Mouse (Mus musculus) urinary bladder, postnatal 25 days (tissue): ENCODE data around the gene Ampd3.

Experiments used
- DNase-seq: peaks from one replicate; pipeline ENCODE4 v3.0.0; 2022; ENCODE audit warnings: low spot score

The Ampd3 gene

DNA sequence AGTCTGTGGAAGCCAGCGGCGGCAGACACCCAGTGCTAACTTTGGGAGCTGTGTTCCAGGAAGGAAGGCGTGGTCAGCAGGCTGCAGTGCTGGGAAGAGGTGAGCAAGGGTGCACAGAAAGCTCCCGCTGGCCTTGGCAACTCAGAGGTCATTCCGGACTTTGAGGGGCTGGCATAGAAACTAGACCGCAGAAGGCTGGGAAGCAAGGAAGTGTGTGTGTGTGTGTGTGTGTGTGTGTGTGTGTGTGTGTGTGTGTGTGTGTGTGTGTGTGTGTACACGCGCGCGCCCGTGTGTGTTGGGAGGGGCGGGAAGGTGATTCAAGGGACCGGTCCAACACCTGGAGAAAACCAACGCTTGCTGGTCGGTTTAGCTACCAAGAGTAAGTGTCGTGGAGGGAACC, at the start of gene Ampd3:
TSS of gene Ampd3 (plus strand) at position 206 of the 400 bp plus-strand sequence.
- DNase-seq: no peak

DNA sequence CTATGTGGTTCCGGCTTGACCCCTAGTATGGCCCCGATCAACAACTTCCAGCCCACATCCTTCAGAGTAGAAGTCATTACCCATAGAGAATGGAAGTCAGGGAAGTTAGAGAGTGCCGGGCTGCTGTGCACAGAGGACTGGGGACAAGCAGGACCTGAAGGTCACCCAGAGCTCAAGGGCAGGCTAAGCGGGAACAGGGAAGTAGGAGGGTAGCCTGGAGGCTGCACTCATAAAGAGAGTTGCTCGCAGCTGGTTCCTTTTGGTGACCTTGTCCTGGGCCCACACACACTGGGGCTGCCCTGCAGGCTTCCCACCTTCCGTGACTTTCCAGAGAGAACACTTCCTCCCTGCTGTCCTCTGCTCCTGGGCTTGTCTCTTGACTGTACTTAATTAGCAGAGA, 49.5 kb upstream of the Ampd3 start:
- no peak for DNase-seq

DNA sequence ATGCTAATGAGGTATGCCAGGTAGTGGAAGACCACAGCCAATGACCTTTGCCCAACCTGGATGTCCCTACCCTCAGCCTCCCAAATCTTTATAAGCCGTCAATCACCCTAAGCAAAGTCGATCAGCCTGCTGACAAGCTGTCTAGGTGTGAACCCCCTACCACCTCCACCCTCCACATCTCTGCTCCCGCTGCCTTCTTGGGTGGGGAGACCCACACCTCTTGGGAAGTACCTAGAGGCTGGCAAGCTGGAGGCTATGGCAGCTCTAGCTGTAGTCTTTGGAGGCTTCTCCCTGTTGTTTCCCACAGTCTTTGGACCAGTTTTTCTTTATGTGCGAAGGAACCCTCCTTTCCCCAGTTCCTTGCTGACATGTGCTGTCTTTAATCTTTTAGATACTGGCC, 48.1 kb upstream of the Ampd3 start:
- DNase-seq: no peak

DNA sequence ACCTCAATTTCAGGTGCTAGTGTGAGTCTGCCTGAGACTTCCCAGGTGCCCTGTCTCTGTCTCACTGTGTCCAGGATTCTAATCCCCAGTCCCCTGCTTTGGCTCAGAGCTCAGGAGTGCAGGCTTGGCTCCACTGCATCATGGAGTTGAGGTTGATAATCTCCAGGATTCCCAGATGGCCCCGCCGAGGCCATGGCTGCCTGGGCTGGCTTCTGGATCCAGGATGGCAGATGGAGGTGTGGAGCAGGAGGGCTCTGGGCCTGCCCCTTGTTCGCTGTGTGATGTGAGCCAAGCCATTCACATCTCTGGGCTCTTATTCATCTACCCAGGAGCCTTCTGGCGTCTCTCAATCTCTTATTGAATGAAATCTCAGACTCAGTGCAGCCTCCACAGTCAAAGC, 45.8 kb upstream of the Ampd3 start:
- DNase-seq: no peak

DNA sequence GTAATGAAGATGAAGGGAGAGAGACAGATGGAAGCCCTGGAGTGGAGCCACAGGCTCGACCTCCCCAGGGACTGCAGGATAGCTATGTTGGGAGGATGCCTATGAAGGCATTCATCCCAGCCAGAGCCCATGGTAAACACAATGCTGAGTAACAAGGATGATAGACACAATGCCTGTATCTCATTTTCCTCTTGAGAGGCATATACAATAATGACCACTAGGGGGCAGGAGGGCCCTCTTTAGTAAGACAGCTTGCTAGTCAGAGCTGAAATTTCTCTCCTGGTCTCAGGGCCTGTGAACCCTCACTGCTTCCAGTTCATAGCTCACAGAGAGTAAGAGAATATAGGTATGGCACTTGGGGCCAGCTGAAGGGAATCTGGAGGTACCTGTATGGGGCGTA, 41.0 kb upstream of the Ampd3 start:
- DNase-seq: peak; percentile 46

DNA sequence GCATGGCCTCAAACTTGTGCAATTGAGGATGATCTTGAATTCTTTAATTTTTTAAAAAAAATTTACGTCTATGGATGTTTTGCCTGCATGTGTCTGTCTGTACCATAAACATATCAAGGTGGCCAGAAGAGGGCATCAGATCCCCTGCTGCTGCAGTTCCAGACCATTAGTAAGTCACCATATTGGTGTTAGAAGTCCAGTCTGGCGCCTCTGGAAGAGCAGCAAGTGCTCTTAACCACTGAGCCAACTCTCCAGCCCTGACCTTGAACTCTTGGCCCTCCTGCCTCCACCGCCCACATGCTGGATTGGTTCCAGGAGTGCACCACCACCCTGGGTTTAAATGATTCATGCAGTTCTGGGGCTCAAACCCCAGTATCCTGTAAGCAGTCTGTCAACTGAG, 39.1 kb upstream of the Ampd3 start:
- no peak for DNase-seq

DNA sequence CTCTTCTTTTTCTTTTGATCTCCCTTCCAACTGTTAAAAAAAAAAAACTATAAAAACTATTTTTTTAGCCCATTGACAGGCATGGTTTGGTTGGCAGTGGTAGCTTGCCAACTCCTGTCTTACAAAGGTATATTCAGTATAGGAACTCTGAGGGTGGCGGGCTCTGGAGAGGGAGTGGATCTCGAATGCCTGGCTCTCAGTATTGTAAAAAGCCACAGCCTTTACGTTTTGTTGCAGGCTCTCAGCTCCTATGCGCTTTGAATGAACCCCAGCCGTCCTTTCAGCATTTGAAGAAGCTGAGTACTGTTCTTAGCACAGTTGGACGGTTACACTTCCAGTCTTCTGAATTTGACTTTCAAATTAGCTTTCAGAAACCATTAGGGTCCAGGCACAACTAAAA, 38.7 kb upstream of the Ampd3 start:
- DNase-seq: no peak

DNA sequence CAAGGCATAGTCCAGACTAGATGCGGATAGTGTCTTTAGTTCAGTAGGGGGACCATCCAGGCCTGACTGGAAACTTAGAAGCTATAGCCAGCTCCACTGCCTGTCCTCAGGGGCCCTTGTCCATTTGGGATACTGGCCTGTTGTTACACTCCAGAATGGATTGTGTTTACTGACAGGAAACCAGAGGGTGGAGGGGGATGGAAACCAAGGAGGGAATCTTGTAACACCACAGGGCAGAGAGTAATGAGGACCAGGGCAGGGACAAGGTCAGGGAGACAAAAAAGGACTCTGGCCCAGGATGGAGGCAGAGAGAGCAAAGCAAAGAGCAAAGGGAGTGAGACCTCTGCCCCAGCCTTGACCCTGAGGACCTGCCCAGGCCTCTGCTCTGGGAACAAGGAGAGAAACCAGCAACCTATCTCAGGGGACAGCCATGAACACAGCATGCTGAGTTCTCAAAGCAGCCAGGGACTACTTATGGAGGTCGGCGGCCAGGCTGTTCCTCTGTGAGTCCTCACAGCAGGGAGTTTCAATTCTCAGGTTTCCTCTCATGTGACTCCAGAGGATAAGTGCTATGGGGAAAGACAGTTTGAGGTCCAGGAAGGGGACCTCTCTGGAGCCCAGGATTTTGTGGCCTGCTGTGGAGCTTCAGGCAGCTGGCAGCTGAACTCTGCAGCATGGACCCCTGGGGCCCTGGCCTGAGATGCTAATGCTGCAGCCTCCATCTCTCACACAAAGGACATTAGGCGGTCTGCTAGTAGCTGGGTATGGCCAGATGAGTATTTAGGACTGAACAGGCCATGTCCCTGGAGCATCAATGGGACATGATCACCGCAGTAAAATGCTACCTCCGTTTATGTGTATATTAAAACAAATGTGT, 36.7 kb upstream of the Ampd3 start:
- no peak for DNase-seq

DNA sequence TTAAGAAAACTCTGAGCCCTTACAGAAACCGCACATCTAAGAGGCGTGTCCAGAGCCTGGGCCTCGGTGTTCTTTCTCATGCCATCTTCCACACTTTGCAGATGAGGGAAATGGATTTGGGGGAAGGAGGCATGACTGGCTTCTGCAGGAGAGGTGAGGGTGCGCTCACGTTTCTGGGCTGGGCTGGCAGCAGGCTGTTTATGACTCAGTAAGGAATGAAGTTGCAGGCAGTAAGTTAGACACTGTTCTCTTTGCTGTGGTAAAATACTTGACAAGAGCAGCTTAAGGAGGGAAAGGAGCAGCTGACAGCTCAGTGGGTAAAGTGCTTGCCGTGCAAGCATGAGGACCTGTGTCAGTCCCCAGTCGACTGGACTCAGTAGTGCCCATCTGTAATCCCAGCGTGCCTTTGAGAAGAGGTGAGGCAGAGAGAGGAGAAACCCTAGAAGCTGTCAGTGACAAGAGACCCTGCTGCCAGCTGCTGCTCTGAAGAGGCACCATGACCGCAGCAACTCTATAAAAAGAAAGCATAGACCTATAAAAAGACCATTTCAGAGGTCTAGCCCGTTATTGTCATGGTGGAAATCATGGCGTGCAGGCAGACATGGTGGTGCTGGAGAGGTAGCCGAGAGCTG, 35.9 kb upstream of the Ampd3 start:
- no peak for DNase-seq

DNA sequence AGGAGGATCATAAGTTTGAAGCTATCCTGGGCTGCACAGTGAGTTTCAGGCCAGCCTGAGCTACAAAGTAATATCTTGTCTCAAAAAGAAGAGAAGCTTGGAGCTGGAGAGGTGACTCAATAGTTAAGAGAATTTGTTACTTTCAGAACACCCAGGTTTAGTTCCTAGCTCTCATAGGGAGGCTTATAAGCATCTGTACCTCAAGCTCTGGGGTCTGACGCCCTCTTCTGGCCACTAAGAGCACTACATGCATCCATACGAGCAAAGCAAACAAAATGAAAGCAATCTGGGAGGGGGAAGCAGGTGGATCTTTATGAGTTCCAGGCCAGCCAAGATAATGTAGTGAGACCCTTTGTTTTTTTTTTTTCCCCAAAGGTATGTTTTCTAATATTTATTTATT, 31.1 kb upstream of the Ampd3 start:
- DNase-seq: no peak

DNA sequence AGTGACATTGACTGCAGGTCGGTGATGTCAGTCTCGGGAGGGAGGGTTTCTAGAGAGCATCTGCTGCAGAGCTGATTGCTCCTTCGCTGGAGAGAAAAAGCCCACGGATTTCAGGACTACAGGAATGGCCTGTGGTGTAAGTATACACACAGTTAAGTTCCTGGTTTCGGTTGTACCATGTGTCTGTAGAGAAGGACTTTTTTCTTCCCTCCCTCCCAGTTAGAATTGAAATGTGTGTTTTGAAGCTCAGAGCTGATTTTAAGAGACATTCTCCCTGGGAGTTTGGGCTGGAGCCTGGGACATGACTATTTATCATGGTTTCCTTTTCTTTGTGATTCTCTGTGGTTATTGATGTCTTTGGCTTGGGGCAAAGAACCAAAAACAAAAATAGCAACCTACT, 28.2 kb upstream of the Ampd3 start:
- DNase-seq: no peak

DNA sequence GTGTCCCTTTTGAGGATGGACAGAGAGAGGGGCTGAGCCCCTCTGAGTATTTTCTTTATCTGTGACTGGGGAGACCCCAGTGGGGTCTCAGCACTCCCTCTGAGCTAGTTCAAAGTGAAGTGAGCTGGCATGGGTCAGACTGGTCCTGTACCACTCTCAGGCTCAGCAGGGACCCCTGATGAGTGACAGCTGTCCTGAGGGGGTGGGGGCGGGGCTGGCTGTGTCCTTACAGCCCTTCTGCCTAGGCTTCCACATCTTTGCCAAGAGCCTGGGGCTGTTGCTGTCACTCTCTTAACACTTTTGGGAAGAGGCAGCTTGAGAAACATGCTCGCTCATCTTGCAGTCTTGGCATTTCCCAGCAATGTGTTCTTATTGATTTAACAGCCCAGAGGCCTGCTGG, 27.8 kb upstream of the Ampd3 start:
- no peak for DNase-seq

DNA sequence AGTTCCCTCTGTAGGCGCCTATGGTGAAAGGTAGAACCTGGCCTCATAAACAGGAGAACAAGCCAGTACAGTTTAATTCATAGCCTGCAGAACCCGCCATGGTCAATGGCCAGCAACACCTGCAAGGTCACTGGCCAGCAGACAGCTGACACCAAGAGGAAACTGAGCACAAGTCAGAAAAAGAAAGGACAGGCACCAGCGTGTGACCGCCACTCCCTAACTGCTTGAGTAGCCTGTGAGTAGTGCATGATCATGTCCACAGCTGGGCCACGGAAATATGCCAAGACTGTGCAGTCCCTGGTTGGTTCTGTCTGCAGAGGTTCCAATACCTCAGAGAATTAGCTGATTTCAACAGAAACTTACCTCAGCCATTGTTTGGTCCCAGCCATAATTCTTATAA, 26.0 kb upstream of the Ampd3 start:
- DNase-seq: no peak

DNA sequence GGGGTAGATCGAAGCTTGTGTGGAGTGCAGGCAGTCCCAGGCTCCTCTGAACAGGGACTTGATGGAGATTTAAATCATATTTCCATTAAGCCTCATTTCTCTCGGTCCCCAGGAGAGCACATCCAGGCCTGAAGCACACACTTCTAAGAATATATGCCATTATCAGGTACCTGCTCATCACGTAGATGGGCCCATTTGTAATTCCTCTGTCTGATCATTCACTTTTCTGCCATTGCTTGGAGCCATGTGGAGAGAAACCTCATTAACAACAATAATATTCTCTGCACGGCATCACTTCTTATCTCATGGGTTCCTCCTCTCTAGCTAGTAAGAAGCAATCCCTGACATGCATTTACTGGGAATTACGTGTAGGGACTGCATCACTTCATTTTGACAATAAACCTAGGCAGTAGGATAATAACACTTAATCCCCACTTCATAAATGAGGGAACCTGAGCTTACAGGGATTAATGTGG, 21.9 kb upstream of the Ampd3 start:
- DNase-seq: no peak

DNA sequence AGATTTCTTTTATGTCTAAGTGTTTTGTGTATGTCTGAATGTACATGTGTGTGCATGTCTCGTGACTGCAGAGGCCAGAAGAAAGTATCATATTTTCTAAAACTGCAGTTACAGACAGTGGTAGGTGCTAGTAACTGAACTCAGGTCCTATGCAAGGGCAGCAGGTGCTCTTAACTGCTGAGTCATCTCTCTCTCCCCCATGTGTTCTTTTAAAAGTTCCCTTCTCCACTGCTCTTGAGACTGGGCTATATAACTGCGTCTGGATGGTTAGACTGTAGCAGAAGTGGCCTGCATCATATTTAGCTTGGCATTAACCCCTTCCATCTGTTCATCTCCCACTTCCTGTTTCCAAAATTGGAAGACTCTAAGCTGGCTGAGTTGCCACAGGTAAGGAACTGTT, 21.2 kb upstream of the Ampd3 start:
- no peak for DNase-seq

DNA sequence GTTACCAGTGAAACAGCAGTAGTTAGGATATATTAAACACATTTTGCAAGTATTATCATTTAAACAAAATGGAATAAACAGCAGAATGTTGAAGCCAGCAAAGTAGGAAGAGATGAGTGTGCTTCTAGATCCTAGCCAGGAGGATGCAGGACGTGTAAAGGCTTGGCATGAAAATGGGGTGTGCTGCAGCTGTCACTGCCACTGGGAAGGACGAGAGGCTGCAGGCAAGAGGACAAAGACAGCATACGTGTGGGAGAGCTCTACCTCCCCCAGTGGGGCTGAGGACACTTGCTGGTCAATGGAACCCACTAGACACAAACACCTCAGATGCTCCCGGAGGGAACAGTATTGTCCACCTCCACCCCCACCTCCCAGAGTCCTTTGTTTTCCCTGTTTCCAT, 17.2 kb upstream of the Ampd3 start:
- DNase-seq: no peak

DNA sequence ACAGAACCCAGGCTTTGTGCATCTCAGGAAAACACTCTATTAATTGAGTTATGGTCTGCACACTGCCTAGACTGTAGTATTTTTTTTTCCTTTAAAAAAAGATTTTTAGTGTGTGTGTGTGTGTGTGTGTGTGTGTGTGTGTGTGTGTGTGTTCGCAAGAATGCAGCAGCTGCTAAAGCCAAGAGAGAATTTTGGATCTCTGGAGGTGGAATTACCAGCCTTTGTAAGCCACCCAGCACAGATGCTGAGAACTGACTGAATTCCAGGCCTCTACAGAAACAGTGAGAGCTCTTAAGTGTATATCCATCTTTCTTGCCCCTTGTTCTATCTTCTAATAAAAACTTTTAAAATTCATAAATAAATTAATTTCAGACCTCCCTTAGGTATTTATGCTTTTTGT, 16.4 kb upstream of the Ampd3 start:
- no peak for DNase-seq

DNA sequence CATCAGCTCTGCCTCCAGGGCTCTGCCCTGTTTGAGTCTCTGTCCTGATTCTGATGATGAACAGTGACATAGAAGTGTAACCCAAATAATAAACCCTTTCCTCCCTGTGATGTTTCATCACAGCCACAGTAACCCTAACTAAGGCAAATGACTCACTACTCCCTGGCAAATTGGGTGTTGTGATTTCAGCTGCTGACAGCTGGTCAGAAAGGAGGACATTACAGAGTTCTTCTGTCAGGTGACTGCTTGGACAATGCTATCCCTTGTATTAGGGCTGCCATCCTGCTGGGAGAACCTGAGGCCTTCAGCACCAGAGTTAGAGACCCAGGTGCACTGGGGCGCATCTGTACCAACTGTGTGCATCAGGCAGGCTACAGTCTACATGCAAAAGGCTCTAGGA, 14.7 kb upstream of the Ampd3 start:
- DNase-seq: no peak

DNA sequence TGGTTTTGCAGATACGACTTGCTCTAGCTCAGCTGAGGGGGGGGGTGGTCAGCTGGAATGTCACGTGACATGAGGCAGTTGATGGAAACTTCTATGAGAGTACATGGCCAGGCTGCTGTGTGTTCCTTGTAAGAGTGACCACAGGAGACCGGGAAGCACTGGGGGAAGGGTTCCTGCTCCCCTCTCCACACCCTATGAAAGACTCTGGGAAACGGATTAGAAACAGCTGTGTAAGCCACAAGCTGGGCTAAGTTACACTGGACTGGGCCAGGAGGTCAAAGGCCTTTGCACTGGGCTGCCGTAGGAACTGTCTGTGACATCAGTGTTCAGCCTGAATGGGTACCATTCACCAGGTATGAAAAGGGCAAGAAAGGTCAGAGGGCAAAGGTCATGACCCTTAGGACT, 14.1 kb upstream of the Ampd3 start:
- no peak for DNase-seq

DNA sequence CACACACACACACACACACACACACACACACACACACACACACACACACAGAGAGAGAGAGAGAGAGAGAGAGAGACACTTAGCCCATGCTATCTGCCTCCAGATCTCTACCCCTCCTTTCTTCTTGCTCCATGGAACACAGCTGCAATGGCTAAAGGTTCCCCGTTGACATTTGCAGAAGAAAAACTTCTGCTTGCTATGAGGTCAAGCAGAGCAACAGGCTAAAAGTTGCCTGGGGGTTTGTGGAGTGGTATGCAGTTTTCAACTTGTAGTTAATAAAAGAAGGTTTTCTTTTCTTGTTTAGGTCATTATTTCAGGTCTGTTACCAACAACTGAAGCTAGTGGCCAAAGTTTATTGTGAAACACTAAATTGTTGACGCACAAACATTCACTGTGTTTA, 11.6 kb upstream of the Ampd3 start:
- DNase-seq: no peak

DNA sequence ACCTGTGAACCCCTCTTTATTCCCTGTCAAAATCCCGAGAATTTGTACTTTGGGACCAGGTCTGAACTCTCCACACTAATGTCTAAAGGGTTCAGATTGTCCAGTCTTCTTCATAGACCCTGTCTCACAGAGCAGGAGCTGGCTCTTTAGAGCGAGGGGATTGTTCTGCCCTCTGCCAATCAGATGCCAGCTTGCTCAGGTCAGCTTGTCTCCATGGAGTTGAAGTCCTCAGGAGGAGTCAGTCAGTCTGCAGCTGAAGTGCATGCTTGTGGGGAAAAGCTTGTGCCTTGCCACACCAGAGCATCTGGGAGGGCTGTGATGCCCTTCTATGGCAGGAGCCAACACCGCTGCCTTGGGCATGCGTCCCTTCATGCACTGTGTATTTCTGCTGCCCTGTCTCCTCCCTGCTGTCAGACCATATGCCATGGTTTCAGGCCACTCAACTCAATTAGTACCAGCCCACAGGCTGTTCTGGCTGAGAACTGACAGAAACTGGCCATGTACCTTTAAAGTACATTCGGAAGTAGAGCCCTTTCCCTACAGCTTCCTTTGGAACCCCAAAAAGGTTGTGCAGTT, 5.3 kb upstream of the Ampd3 start:
- no peak for DNase-seq

DNA sequence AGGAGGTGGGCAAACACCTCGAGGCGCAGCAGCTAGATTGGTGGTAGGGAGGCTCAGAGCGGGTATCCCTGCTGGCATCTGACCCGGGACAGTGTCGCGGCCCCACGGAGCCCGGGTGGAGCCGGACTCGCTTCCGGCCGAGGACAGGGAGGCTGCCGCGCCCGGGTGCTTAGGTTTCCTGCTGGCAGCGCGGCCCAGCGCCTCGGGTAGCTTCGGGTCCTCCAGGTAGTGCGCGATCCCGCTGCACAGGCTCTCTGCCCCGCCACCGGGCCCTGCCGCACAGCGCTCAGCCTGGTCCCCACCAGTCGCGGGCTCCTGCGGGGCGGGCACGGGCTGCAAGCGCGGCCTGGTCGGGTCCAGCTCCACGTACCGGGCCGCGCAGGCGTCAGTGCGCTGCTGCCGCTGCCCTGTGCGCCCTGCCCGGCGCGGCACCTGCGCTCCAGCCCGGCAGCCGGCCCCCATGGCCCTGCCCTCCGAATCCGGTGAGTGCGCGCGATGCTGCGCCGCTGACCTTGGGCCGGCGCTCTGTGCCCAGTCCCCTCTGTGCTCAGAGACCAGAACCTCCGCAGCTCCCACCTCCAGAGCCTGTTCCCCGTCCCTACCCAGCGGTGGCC, 552 bp downstream of the Ampd3 start:
- DNase-seq: peak; percentile 51

DNA sequence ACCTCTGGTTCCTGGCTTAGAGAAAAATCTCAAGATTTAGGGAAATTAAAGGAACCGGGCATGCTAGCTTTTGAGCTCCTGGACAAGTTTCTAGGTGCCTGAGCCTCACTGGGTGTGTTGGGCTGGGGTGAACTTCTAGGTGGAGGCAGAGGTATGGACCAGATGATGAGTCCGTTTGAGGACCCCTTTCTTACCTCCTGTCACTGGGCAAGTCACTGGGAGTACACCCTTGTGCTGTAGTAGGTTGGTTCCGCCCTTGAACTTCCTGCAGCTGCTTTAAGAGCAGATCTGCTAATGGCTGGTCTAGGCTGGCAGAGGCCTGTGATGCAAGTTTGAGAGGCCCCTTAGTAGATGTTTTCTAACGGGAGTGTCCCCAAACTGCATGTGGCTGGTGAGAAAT, 1.1 kb downstream of the Ampd3 start:
- no peak for DNase-seq
